Mouse (Mus musculus): ENCODE data around the gene Herc4. TPM values are rescaled to one million over a fixed set of nuclear protein-coding genes. Genes with fewer than 3 reads are reported as not detected.
A peak's percentile ranks its signal among the peaks of the same experiment; 100 is the strongest.

The Herc4 gene
- 32.8 and 35.4 TPM in 2 replicates for polyA plus RNA-seq (2015; fragmentation: Nextera tagmentation; extraction: Ambion mirVana)

GRCm38 (mm10) chr10:63243493-63244054 lies at the start of gene Herc4:
Gene Herc4 (plus strand): TSS chr10:63243810.
- H3K27me3 ChIP-seq, result no peaks in the 10 kb centered on the region
- ATAC-seq (replicated peaks), result peak; percentile 99
- peaks cover 29% of the 10 kb centered on the region for H3K4me1 ChIP-seq
- WGBS, result under 1% methylated on average over 42 of the region's 44 CpGs
- peak within 1 kb of the TSS; percentile 88 for H3K4me3 ChIP-seq
- H3K9ac ChIP-seq (replicated peaks), result peak within 1 kb of the TSS; percentile 94
- H3K9me3 ChIP-seq, result no peaks in the 10 kb centered on the region
- no peaks in the 10 kb centered on the region for H3K36me3 ChIP-seq
- peak within 1 kb of the TSS; percentile 65 for H3K4me2 ChIP-seq (replicated peaks)
- H3K27ac ChIP-seq (replicated peaks), result peak within 1 kb of the TSS; percentile 97

DNA sequence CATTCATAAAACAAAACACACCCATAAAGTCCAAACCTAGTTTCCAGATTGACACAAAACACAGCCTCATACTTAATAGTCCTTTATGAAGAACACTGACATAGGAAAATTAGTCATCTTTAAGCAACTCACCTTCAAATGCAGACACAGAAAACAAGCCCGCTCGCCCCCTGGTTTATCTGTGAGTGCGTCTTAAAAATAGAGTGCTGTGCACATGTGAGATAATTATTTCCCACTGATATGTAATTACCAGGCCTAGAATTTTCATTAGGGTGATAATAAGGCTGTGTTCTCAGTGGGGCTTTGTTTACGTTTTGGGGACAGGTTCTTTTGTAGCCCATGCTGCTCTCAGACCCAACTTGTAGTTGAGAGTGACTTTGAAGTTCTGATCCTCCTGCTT lies 44.6 kb upstream of the Herc4 start:
- WGBS, result 63% methylated on average over 4 of the region's 4 CpGs
- Histone ChIP-seq H3K9me3 (no peaks in the 10 kb centered on the region), H3K4me2 (replicated peaks) (no peak overlapping the region), H3K4me3 (no peak overlapping the region), H3K4me1 (no peaks in the 10 kb centered on the region), H3K27me3 (no peaks in the 10 kb centered on the region), H3K9ac (replicated peaks) (no peak overlapping the region), H3K36me3 (no peaks in the 10 kb centered on the region), H3K27ac (replicated peaks) (no peak overlapping the region)
- no peak for ATAC-seq (replicated peaks)

GRCm38 (mm10) chr10:63201534-63201933 lies 42.1 kb upstream of the Herc4 start:
- Histone ChIP-seq H3K9ac (replicated peaks) (no peak overlapping the region), H3K4me1 (no peaks in the 10 kb centered on the region), H3K4me2 (replicated peaks) (no peak overlapping the region), H3K9me3 (no peaks in the 10 kb centered on the region), H3K4me3 (no peak overlapping the region), H3K27ac (replicated peaks) (no peak overlapping the region), H3K27me3 (no peaks in the 10 kb centered on the region), H3K36me3 (no peaks in the 10 kb centered on the region)
- ATAC-seq (replicated peaks), result no peak
- 83% methylated on average over 8 of the region's 8 CpGs for WGBS

DNA sequence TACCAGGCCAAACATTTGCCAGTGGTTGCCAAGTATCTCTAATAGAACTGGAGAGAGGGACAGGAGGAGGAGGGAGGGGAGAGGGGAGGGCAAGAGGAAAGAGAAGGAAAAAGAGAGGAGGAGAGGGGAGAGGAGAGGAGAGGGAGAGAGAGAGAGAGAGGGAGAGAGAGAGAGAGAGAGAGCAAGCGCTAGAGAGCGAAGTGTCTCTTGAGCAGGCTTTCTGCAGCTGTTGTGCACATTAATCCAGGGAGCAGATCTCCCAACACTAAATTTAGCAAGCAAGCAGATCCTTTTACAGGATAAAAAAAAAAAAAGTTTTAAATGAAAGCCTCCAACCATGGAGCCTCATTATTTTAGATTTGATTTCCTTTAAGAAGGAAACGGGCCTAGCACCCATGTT lies 40.6 kb upstream of the Herc4 start:
- no peaks in the 10 kb centered on the region for H3K4me1 ChIP-seq
- no peak overlapping the region for H3K9ac ChIP-seq (replicated peaks)
- no peaks in the 10 kb centered on the region for H3K27me3 ChIP-seq
- 62% methylated on average over 3 of the region's 3 CpGs for WGBS
- no peak overlapping the region for H3K4me2 ChIP-seq (replicated peaks)
- H3K27ac ChIP-seq (replicated peaks), result no peak overlapping the region
- H3K9me3 ChIP-seq, result no peaks in the 10 kb centered on the region
- no peak overlapping the region for H3K4me3 ChIP-seq
- H3K36me3 ChIP-seq, result no peaks in the 10 kb centered on the region
- no peak for ATAC-seq (replicated peaks)

- Histone ChIP-seq H3K36me3 (no peaks in the 10 kb centered on the region), H3K4me2 (replicated peaks) (no peak within 1 kb of the TSS), H3K27ac (replicated peaks) (no peak within 1 kb of the TSS), H3K27me3 (no peaks in the 10 kb centered on the region), H3K9ac (replicated peaks) (no peak within 1 kb of the TSS), H3K4me1 (no peaks in the 10 kb centered on the region), H3K4me3 (no peak within 1 kb of the TSS), H3K9me3 (no peaks in the 10 kb centered on the region)
- ATAC-seq (replicated peaks), result no peak
- 93% methylated on average over 15 of the region's 15 CpGs for WGBS
Measured at GRCm38 (mm10) chr10:63203728-63204127, 39.9 kb upstream of the Herc4 start, which contains the start of gene Mypn. Gene Mypn (minus strand): TSS chr10:63203952.

DNA sequence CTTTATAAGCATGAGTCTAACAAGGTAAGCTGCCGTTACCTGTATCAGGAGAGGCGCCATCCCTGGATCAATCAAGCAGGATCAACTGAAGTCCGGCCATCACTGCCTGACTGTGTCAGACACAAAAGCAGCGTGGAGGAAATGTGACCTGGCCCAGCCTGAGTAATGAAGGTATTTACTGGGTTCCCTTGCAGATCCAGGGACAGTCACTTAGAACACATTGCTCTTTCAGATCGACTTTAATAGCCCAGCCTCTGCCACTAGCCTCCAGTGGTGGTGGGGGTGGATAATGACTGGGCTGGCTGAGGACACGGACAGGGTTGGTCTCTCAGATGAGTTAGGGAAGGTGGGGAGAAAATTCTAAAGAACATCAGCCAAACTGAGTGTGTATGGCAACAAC lies 34.7 kb upstream of the Herc4 start:
- Histone ChIP-seq H3K4me2 (replicated peaks) (no peak overlapping the region), H3K4me1 (no peaks in the 10 kb centered on the region), H3K9ac (replicated peaks) (no peak overlapping the region), H3K27ac (replicated peaks) (no peak overlapping the region), H3K27me3 (no peaks in the 10 kb centered on the region), H3K4me3 (no peak overlapping the region), H3K9me3 (no peaks in the 10 kb centered on the region), H3K36me3 (no peaks in the 10 kb centered on the region)
- WGBS, result 60% methylated on average over 6 of the region's 6 CpGs
- no peak for ATAC-seq (replicated peaks)

- H3K36me3 ChIP-seq, result no peaks in the 10 kb centered on the region
- no peak overlapping the region for H3K27ac ChIP-seq (replicated peaks)
- no peak overlapping the region for H3K4me2 ChIP-seq (replicated peaks)
- H3K27me3 ChIP-seq, result no peaks in the 10 kb centered on the region
- 32% methylated on average over 7 of the region's 7 CpGs for WGBS
- no peak for ATAC-seq (replicated peaks)
- H3K9me3 ChIP-seq, result no peaks in the 10 kb centered on the region
- H3K9ac ChIP-seq (replicated peaks), result no peak overlapping the region
- no peaks in the 10 kb centered on the region for H3K4me1 ChIP-seq
- no peak overlapping the region for H3K4me3 ChIP-seq
Measured at GRCm38 (mm10) chr10:63221081-63221783, 22.4 kb upstream of the Herc4 start.

GRCm38 (mm10) chr10:63224341-63224740 lies 19.3 kb upstream of the Herc4 start:
- 79% methylated on average over 12 of the region's 12 CpGs for WGBS
- no peaks in the 10 kb centered on the region for H3K9me3 ChIP-seq

DNA sequence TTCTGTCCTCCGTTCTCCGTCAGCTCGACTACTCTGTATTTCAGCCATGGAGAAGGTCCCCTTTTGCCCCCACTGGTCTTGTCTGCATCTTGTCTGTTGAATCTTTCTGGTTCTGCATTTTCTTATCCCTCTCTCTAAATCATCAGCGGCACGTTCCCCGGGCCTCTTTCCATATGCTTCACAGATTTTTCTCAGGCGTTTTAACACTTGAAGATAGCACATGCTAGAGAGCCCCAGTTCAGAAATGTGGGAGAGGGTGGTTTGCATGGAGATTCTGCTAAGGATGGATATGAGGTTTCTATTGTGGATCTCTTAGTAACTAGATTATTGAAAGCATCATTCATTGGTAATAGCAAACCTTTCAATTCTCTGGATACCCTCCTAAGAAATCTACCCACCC lies 13.3 kb upstream of the Herc4 start:
- Histone ChIP-seq H3K36me3 (no peaks in the 10 kb centered on the region), H3K4me3 (no peak overlapping the region), H3K9ac (replicated peaks) (no peak overlapping the region), H3K4me2 (replicated peaks) (no peak overlapping the region), H3K4me1 (no peaks in the 10 kb centered on the region), H3K27me3 (no peaks in the 10 kb centered on the region), H3K9me3 (no peaks in the 10 kb centered on the region), H3K27ac (replicated peaks) (no peak overlapping the region)
- ATAC-seq (replicated peaks), result no peak
- 81% methylated on average over 7 of the region's 7 CpGs for WGBS

More at GRCm38 (mm10) chr10:63224341-63224740, 19.3 kb upstream of the Herc4 start:
- Histone ChIP-seq H3K4me2 (replicated peaks) (no peak overlapping the region), H3K4me1 (no peaks in the 10 kb centered on the region), H3K27me3 (no peaks in the 10 kb centered on the region), H3K4me3 (no peak overlapping the region), H3K36me3 (no peaks in the 10 kb centered on the region), H3K27ac (replicated peaks) (no peak overlapping the region), H3K9ac (replicated peaks) (no peak overlapping the region)
- ATAC-seq (replicated peaks), result no peak

DNA sequence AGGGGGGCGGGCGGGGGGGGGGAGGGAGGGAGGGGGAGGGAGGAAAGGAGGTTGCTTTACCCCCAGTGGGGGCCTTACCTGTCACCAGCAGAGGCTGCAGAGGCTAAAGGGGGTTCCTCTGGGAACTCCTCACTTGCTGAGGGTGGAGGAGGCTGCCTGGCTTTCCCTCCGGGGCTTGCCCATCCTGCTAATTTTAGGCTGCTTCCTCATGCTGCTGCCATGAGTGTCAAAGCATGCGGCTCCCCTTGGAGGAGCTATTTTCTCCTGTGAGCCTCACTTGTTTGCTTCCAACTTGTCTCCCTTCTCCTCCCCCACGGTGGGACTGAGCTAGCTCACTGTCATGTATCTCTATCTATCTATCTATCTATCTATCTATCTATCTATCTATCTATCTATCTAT lies 12.8 kb upstream of the Herc4 start:
- Histone ChIP-seq H3K4me1 (no peaks in the 10 kb centered on the region), H3K4me3 (no peak overlapping the region), H3K9ac (replicated peaks) (no peak overlapping the region), H3K4me2 (replicated peaks) (no peak overlapping the region), H3K27me3 (no peaks in the 10 kb centered on the region), H3K36me3 (no peaks in the 10 kb centered on the region), H3K27ac (replicated peaks) (no peak overlapping the region), H3K9me3 (no peaks in the 10 kb centered on the region)
- WGBS, result 45% methylated on average over 3 of the region's 5 CpGs
- ATAC-seq (replicated peaks), result no peak

GRCm38 (mm10) chr10:63231630-63232029 lies 12.0 kb upstream of the Herc4 start:
- no peak overlapping the region for H3K27ac ChIP-seq (replicated peaks)
- H3K4me2 ChIP-seq (replicated peaks), result no peak overlapping the region
- no peaks in the 10 kb centered on the region for H3K27me3 ChIP-seq
- no peak for ATAC-seq (replicated peaks)
- H3K36me3 ChIP-seq, result no peaks in the 10 kb centered on the region
- H3K9me3 ChIP-seq, result no peaks in the 10 kb centered on the region
- H3K4me1 ChIP-seq, result no peaks in the 10 kb centered on the region
- no peak overlapping the region for H3K9ac ChIP-seq (replicated peaks)
- H3K4me3 ChIP-seq, result no peak overlapping the region
- WGBS, result 85% methylated on average over 5 of the region's 5 CpGs

GRCm38 (mm10) chr10:63234133-63234532 lies 9.5 kb upstream of the Herc4 start:
- no peak for ATAC-seq (replicated peaks)
- H3K27ac ChIP-seq (replicated peaks), result no peak overlapping the region
- no peak overlapping the region for H3K4me2 ChIP-seq (replicated peaks)
- H3K27me3 ChIP-seq, result no peaks in the 10 kb centered on the region
- H3K9ac ChIP-seq (replicated peaks), result no peak overlapping the region
- H3K9me3 ChIP-seq, result no peaks in the 10 kb centered on the region
- WGBS, result 87% methylated on average over 5 of the region's 5 CpGs
- no peaks in the 10 kb centered on the region for H3K4me1 ChIP-seq
- H3K4me3 ChIP-seq, result no peak overlapping the region
- H3K36me3 ChIP-seq, result no peaks in the 10 kb centered on the region

GRCm38 (mm10) chr10:63235889-63236288 lies 7.7 kb upstream of the Herc4 start:
- ATAC-seq (replicated peaks), result no peak
- H3K9ac ChIP-seq (replicated peaks), result no peak overlapping the region
- H3K4me1 ChIP-seq, result no peaks in the 10 kb centered on the region
- 86% methylated on average over 8 of the region's 8 CpGs for WGBS
- H3K27ac ChIP-seq (replicated peaks), result no peak overlapping the region
- H3K9me3 ChIP-seq, result no peaks in the 10 kb centered on the region
- H3K27me3 ChIP-seq, result no peaks in the 10 kb centered on the region
- H3K36me3 ChIP-seq, result no peaks in the 10 kb centered on the region
- no peak overlapping the region for H3K4me2 ChIP-seq (replicated peaks)
- H3K4me3 ChIP-seq, result no peak overlapping the region

All from forebrain, embryonic 15.5 days (tissue).